Comparison of ENCODE assay signal across 10 mouse cellular contexts in the genomic region with DNA sequence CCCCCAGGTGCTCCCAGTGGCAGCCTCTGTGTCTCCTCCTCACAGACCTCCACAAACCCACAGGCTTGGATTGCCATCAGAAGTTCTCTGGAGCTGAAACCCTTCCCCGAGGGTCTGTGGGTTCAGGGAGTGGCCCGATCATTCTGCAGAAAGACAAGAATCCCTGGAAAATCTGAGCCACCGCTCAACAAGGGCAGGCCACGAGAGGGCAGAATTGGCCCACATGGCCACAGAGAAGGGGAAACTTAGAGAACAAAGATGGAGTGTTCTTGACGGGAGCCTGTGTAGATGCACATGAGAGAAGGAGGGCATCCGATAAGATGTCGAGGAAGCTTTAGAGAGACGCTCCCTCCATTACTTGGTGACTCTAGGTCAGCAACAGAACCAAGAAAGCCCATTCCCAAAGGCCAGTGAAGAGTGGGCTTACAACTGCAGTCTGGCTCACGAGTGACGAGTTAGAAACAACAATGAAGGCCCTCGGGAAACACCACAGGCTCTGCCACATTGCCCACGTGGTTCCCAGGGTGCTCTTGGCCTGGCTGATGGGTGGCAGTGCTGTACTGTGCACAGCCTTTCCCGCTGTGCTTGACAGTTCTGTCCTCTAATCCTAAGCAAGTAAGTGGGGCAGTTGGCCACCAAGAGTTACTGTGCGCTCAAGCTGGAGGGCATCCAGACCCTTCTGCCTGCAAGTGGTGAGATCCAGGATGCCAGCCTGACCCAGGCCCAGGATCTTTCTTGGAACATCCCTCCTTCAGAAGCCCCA. TPM values are rescaled to one million over a fixed set of nuclear protein-coding genes. Genes with fewer than 3 reads are reported as not detected.
DNase-seq lines count a peak whose midpoint lies in the region; ATAC-seq and TF ChIP-seq lines count a peak whose summit lies in the region.
"Had no signal": no experiment of that assay in that cellular context is flagged by ENCODE, and none has a peak within 500 bp of the region (broad histone marks: within the 10 kb centered on the region; RNA-seq: fewer than 3 reads in every experiment).

No protein-coding gene starts in this region.

- no peaks in the 10 kb centered on the region for H3K36me3 ChIP-seq in kidney, adult 2 months (ENCODE audit: control insufficient read depth, insufficient read depth, low read length)
- H3K36me3 ChIP-seq in kidney, embryonic 15.5 days, result no peaks in the 10 kb centered on the region
- H3K36me3 ChIP-seq in ES-E14 (ENCODE audit: control insufficient read depth, insufficient read depth, low read length, poor library complexity, severe bottlenecking), result no peaks in the 10 kb centered on the region
- H3K36me3 ChIP-seq: embryonic facial prominence, embryonic 15.5 days had no signal

- no peak overlapping the region for H3K27ac ChIP-seq in kidney, adult 2 months (ENCODE audit: insufficient read depth, low read depth, low read length)
- no peak overlapping the region for H3K27ac ChIP-seq in kidney, embryonic 15.5 days
- H3K27ac ChIP-seq in ES-E14 (ENCODE audit: insufficient read depth, low read depth, low read length, poor library complexity, severe bottlenecking), result no peak overlapping the region
- H3K27ac ChIP-seq: embryonic facial prominence, embryonic 15.5 days had no signal

- ATAC-seq in kidney, embryonic 15.5 days (replicated peaks; ENCODE audit: low FRiP score), result no peak

- TF ChIP-seq CTCF in kidney, adult 2 months (conservative IDR thresholded peaks at IDR 0.05; ENCODE audit: insufficient read depth, insufficient read length, low read depth, low read length), result peak; percentile 58

- H3K4me3 ChIP-seq in kidney, adult 2 months (ENCODE audit: insufficient read depth, low read depth, low read length), result no peak overlapping the region
- no peak overlapping the region for H3K4me3 ChIP-seq in kidney, embryonic 15.5 days (replicated peaks)
- H3K4me3 ChIP-seq in ES-E14 (ENCODE audit: insufficient read depth in 1 of 2, low read depth in 1 of 2, low read length in 2 of 2, poor library complexity in 1 of 2, severe bottlenecking in 1 of 2), result no peak overlapping the region
- H3K4me3 ChIP-seq: embryonic facial prominence, embryonic 15.5 days had no signal

- no peaks in the 10 kb centered on the region for H3K9me3 ChIP-seq in kidney, embryonic 15.5 days (replicated peaks)
- no peaks in the 10 kb centered on the region for H3K9me3 ChIP-seq in ES-E14 (ENCODE audit: control insufficient read depth, insufficient read depth, low read depth, low read length)
- H3K9me3 ChIP-seq: embryonic facial prominence, embryonic 15.5 days had no signal

- in situ Hi-C loops in ES-E14 (cut with MboI; ENCODE audit: low sequenced_read_pairs in 2 of 2, unreplicated experiment in 2 of 2), result loop anchor here (5.0 to 25.0 kb wide), 4 partner anchors 135 to 428 kb away; no protein-coding TSS in a partner anchor

- 65% methylated on average over 14 of the region's 14 CpGs for whole genome bisulfite sequencing in kidney, adult 2 months
- WGBS in kidney, embryonic 15.5 days, result 66% methylated on average over 14 of the region's 14 CpGs

- no peaks in the 10 kb centered on the region for H3K27me3 ChIP-seq in kidney, adult 2 months (replicated peaks; ENCODE audit: control insufficient read depth, insufficient read depth, low read length)
- H3K27me3 ChIP-seq in kidney, embryonic 15.5 days, result peaks cover 21% of the 10 kb centered on the region; the same call in 1 of the 2 replicates

- no peaks in the 10 kb centered on the region; the same call in 1 of the 2 replicates for H3K4me1 ChIP-seq in kidney, adult 2 months (ENCODE audit: control insufficient read depth, insufficient read depth, low read length)
- peaks cover 19% of the 10 kb centered on the region for H3K4me1 ChIP-seq in kidney, embryonic 15.5 days
- H3K4me1 ChIP-seq in ES-E14 (ENCODE audit: control insufficient read depth in 2 of 2, insufficient read depth in 2 of 2, low read length in 2 of 2, poor library complexity in 1 of 2), result no peaks in the 10 kb centered on the region

- no peak overlapping the region for H3K9ac ChIP-seq in kidney, embryonic 15.5 days
- no peak overlapping the region for H3K9ac ChIP-seq in ES-E14 (ENCODE audit: insufficient read depth, low read depth, low read length, poor library complexity, severe bottlenecking)
- H3K9ac ChIP-seq: embryonic facial prominence, embryonic 15.5 days had no signal

- no peak overlapping the region for H3K4me2 ChIP-seq in kidney, embryonic 15.5 days
- H3K4me2 ChIP-seq: embryonic facial prominence, embryonic 15.5 days had no signal

- TF ChIP-seq POLR2A in kidney, adult 2 months (IDR thresholded peaks at IDR 0.05; ENCODE audit: low read depth, low read length), result no peak

- no peak for DNase-seq in kidney, adult 2 months
- DNase-seq in ES-E14 (ENCODE audit: low read depth, low spot score), result no peak
- DNase-seq in brain, adult 2 months (ENCODE audit: low read depth, low spot score), result peak; percentile 65
- peak; percentile 28 to 62 for DNase-seq in layer of hippocampus, adult 8-10 months (ENCODE audit: low spot score in 2 of 2)
- peak; percentile 33 for DNase-seq in retina, postnatal 7 days (ENCODE audit: low read depth, low spot score)
- DNase-seq in T-cell, adult 2 months (ENCODE audit: low spot score), result no peak

TF ChIP-seq in ES-E14, 5 proteins besides CTCF, POLR2A, EP300 and RAD21:
- no peak for TF ChIP-seq CHD2 (IDR thresholded peaks at IDR 0.05; ENCODE audit: low read depth, low read length)
- no peak for TF ChIP-seq HCFC1 (IDR thresholded peaks at IDR 0.05; ENCODE audit: borderline replicate concordance, insufficient read depth, low read length)
- TF ChIP-seq MAFK (IDR thresholded peaks at IDR 0.05; ENCODE audit: insufficient read depth, low read depth, low read length), result no peak
- TF ChIP-seq ZC3H11A (IDR thresholded peaks at IDR 0.05; ENCODE audit: borderline replicate concordance, low read depth, low read length), result 0 out of 2 replicates have a peak, but pooled peaks have one; percentile 39
- no peak for TF ChIP-seq ZNF384 (IDR thresholded peaks at IDR 0.05; ENCODE audit: low read depth, low read length)
TF ChIP-seq in ES-E14: peak in this region for 1.

RNA-seq across cellular contexts. Expression of a gene that starts 7.2 kb away (rescaled TPM):
- polyA plus RNA-seq in kidney, adult 2 months (2012; rRNA removed), result not detected in 2 replicates
- not detected in 2 replicates for polyA plus RNA-seq in kidney, embryonic 15.5 days (2015; fragmentation: Nextera tagmentation; extraction: Ambion mirVana)
- total RNA-seq in ES-E14 (2012; rRNA removed), result not detected in 2 replicates
- total RNA-seq in layer of hippocampus, adult 8-10 months (2022), result not detected
- total RNA-seq: left cerebral cortex, postnatal 25 days had no signal
- polyA plus RNA-seq: embryonic facial prominence, embryonic 15.5 days; small intestine, adult 2 months had no signal

RNA-seq across cellular contexts. Expression of a gene that starts 37.8 kb away (rescaled TPM):
- polyA plus RNA-seq in kidney, adult 2 months (2012; rRNA removed), result not detected in 2 replicates
- polyA plus RNA-seq in kidney, embryonic 15.5 days (2015; fragmentation: Nextera tagmentation; extraction: Ambion mirVana), result not detected in 2 replicates
- total RNA-seq in ES-E14 (2012; rRNA removed), result not detected in 2 replicates
- total RNA-seq in layer of hippocampus, adult 8-10 months (2022), result not detected
- polyA plus RNA-seq: embryonic facial prominence, embryonic 15.5 days; small intestine, adult 2 months had no signal

RNA-seq across cellular contexts. Expression of a gene that starts 53.0 kb away (rescaled TPM):
- 27.1 and 30.8 TPM in 2 replicates for polyA plus RNA-seq in kidney, adult 2 months (2012; rRNA removed)
- polyA plus RNA-seq in kidney, embryonic 15.5 days (2015; fragmentation: Nextera tagmentation; extraction: Ambion mirVana), result 16.3 and 16.9 TPM in 2 replicates
- 5.9 and 7.6 TPM in 2 replicates for total RNA-seq in ES-E14 (2012; rRNA removed)
- 10 to 100 TPM; 35.5 to 44.8 (median 42.0) TPM for total RNA-seq in layer of hippocampus, adult 8-10 months (2022)

Comparison
In these comparisons a context has a peak if more than half of its experiments do, and no peak if none do; other contexts are left out.
1. DNase-seq: peak in brain, adult 2 months (single experiment), layer of hippocampus, adult 8-10 months (2 of 2) and retina, postnatal 7 days (single experiment); none in kidney, adult 2 months (single experiment), ES-E14 (single experiment) and T-cell, adult 2 months (single experiment).